Mouse (Mus musculus) megakaryocyte, adult 5-6 weeks (primary cell): ENCODE measurements around the gene Frat2. TPM values are rescaled to one million over a fixed set of nuclear protein-coding genes. Genes with fewer than 3 reads are reported as not detected.

ENCODE experiments used
- ATAC-seq: 2 replicates; pipeline ENCODE4 v1.8.0; 2016; ENCODE audit warnings: mild to moderate bottlenecking, inconsistent platforms; ENCODE audit not compliant: poor library complexity, severe bottlenecking
- total RNA-seq, 2 experiments: library from RNA; stranded (forward) in 1 of 2; stranded (reverse) in 1 of 2; fragments of 153-499, 151-499 nt in 1 of 2; fragments of 221-1000, 200-1000 nt in 1 of 2; gene quantifications; 2 replicates each; pipeline versions ENCODE4 v1.2.3 to v1.2.4; 2015 to 2017

Gene Frat2
- total RNA-seq, 2 experiments from 2014 or later, result 9.2 to 9.5 TPM

GRCm38 (mm10) chr19:41824950-41825349 is 23.0 kb downstream of the Frat2 start:
- ATAC-seq, result peak; percentile 41

- no peak for ATAC-seq
These were observed 25.3 kb downstream of the Frat2 start for GRCm38 (mm10) chr19:41822589-41822988.

- no peak for ATAC-seq
These were observed 26.5 kb downstream of the Frat2 start for GRCm38 (mm10) chr19:41821436-41821835.

- ATAC-seq, result no peak
These were observed 29.2 kb downstream of the Frat2 start for GRCm38 (mm10) chr19:41818749-41819148.

DNA sequence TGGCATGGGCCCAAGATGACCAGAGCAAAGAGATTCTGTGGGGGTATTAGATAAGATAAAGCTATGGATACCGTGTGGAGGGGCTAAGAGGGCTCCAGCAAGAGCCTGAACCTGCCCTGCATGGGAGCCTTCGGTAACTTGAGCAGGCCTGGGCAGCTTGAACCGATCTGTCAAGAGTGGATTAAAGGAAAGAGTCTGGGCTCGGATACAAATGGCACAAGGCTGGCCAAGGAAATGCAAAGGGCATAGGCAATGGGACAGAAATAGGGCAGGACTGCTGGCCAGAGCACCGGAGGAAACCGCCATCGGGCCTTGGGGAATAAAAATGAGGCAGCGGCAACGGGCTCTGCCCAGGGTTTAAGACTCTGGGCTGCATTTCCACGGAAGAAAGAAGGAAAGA is 30.6 kb downstream of the Frat2 start:
- ATAC-seq, result no peak

DNA sequence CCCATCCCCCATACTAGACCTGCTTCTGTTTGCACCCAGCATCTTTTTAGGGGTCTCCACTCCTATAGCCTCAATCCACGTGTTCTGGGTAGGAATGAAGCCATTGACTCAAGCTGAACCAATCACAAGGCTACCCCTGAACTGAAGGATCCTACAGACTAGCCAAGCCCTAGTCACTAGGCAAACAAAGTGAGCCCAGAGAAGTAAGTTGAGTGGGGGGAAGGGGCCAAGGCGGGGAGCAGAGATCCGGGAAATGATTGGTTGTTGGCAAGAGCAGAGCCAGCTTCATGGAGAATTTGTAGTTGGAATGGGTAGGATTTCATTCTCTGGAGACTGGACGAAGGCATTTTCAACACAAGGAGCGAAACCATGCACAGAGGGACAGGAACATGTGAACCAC is 31.0 kb downstream of the Frat2 start:
- ATAC-seq, result no peak

- no peak for ATAC-seq
These were observed 31.5 kb downstream of the Frat2 start for GRCm38 (mm10) chr19:41816410-41816809.

DNA sequence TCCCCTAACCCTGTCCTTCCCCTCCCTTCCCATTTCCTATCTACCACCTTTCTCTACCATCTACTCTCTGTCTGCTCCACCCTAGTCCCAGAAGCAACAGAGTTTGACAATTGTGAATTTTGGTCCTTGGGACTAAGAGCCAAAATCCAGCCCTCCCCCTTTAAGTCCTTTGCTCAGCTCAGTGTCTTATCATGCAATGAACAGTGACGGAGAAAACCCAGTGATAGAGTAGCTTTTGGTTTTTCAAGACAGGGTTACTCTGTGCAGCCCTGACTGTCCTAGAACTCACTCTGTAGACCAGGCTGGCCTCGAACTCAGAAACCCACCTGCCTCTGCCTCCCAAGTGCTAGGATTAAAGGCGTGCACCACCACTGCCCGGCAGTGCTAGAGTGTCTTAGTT is 34.6 kb downstream of the Frat2 start:
- ATAC-seq, result no peak

- ATAC-seq, result no peak
These were observed 35.4 kb downstream of the Frat2 start for GRCm38 (mm10) chr19:41812525-41812924.

DNA sequence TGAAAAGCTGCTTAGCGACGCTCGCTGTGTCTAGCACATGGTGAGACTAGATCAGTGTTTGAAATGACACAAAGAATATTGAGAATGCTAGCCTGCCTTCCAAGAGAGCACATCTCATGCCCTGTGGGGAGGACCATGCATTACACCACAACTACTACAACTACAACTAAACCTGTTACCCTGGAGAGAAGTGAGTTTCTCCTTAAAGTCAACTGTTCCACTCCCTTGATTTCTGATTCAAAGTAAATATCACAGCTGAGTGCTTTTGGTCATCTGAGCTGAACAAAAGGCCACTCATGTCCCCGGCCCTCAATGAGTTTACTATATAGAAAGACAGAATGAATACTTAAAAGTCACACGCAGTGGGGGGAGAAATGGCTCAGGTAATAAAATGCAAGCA is 37.9 kb downstream of the Frat2 start:
- no peak for ATAC-seq

- no peak for ATAC-seq
These were observed 39.8 kb downstream of the Frat2 start for GRCm38 (mm10) chr19:41808104-41808634.

DNA sequence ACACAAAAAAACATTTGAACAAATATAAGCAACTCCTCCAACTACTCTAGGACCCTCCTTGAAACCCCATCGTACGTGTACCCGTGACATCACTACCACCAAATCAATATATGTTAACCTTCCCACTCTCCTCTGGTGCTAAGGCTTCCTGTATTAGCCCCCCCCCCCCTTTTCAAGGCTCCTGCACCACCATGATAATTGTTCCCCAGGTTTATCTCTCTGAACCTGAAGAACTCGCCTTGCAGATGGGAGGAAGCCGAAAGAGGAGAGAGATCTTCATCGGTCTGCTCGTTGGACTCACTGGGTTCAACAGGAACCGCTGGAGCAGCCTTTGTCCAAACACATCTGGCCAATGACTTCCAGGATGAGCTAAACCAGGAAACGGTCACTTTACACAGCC is 40.4 kb downstream of the Frat2 start:
- ATAC-seq, result no peak

- no peak for ATAC-seq
These were observed 42.1 kb downstream of the Frat2 start for GRCm38 (mm10) chr19:41805831-41806230.

DNA sequence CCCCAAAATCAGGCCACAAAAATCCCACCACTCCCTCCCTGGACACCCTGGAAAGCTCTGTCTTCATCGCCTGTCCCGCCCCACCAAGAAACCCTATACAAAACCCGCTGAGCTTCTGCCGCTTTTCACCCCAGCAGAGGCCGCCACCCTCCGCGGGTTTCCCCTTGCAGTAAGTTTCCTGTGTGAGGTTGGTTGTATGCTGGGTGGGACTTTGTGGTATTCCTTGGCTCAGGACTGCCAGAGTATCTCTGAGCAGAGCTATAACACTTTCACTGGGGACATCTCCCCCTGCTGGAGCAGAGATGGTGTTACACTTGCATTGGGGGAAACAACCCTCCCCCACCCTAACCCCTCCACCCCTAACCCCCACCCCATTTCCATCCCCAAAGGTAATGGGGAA is 44.6 kb downstream of the Frat2 start:
- peak; percentile 47 for ATAC-seq

- ATAC-seq, result peak; percentile 90
These were observed 46.1 kb downstream of the Frat2 start, which contains the start of gene Arhgap19 for GRCm38 (mm10) chr19:41801742-41802369. TSS of gene Arhgap19 (minus strand) at chr19:41802047.

- ATAC-seq, result no peak
These were observed 46.8 kb downstream of the Frat2 start for GRCm38 (mm10) chr19:41800986-41801741.

DNA sequence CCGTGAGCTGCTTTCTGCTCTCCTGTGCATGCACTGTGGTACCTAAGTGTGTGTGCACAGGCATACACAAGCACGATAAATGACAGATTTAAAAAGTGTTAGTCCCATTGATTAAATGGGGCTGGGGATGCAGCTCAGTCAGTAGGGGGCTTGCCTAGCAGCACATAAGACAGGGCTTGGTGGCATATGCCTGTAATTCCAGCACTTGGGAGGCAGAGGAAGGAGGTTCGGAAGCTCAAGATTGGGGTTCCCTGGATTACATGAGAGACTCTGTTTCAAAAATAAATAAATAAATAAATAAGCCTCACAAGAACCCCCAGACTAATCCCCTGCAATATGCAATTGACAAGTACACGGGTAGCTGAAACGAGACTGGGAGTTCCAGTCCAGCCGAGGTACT is 47.5 kb downstream of the Frat2 start:
- no peak for ATAC-seq

DNA sequence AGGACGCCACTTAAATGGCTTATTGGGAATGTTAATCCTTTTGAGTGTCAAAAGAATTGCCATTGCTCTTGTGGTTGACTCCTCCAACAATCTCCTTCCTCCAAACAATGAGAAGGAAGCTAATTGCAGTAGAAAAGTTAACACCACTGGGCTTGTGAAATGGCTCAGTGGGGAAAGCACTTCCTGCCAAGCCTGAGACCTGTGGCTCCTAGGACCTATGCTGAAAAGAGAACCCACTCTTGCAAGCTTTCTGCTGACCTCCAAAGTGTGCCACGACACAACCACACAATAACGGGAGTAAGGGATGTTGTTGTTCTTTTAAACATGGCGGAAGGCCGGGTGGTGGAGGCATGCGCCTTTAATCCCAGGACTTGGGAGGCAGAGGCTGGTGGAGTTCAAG is 50.4 kb downstream of the Frat2 start:
- peak; percentile 50 for ATAC-seq

- ATAC-seq, result peak; percentile 55
These were observed 51.1 kb downstream of the Frat2 start for GRCm38 (mm10) chr19:41796789-41797327.

GRCm38 (mm10) chr19:41796148-41796760 is 51.7 kb downstream of the Frat2 start:
- no peak for ATAC-seq
